8 mouse cellular contexts compared by ENCODE assay signal in genomic region chr13:109117210-109117791, GRCm38 (mm10).
DNase-seq lines count a peak whose midpoint lies in the region; ATAC-seq and TF ChIP-seq lines count a peak whose summit lies in the region.

No protein-coding gene starts in this region.

- peak overlapping the region; percentile 65 for H3K4me3 ChIP-seq in forebrain, embryonic 12.5 days (replicated peaks)
- peak overlapping the region; percentile 73 for H3K4me3 ChIP-seq in neural tube, embryonic 13.5 days

- H3K27me3 ChIP-seq in forebrain, embryonic 12.5 days = peaks cover 30% of the 10 kb centered on the region
- H3K27me3 ChIP-seq in neural tube, embryonic 13.5 days = peaks cover 9% of the 10 kb centered on the region

- peaks cover 20% of the 10 kb centered on the region for H3K4me1 ChIP-seq in forebrain, embryonic 12.5 days
- H3K4me1 ChIP-seq in neural tube, embryonic 13.5 days (replicated peaks) = peaks cover 19% of the 10 kb centered on the region

- ATAC-seq in forebrain, embryonic 12.5 days (ENCODE audit: low FRiP score) = peak; percentile 31; the same call in 1 of the 2 replicates
- ATAC-seq in neural tube, embryonic 13.5 days (ENCODE audit: low read depth) = peak; percentile 77

- H3K36me3 ChIP-seq in forebrain, embryonic 12.5 days (replicated peaks) = no peaks in the 10 kb centered on the region
- H3K36me3 ChIP-seq in neural tube, embryonic 13.5 days = no peaks in the 10 kb centered on the region

- H3K9ac ChIP-seq in forebrain, embryonic 12.5 days = peak overlapping the region; percentile 59; the same call in 1 of the 2 replicates
- H3K9ac ChIP-seq in neural tube, embryonic 13.5 days = peak overlapping the region; percentile 82

- H3K9me3 ChIP-seq in forebrain, embryonic 12.5 days = no peaks in the 10 kb centered on the region
- no peaks in the 10 kb centered on the region for H3K9me3 ChIP-seq in neural tube, embryonic 13.5 days

- 9% methylated on average over 14 of the region's 14 CpGs for WGBS in forebrain, embryonic 12.5 days
- 5% methylated on average over 14 of the region's 14 CpGs for WGBS in neural tube, embryonic 13.5 days

- no peak overlapping the region for H3K27ac ChIP-seq in forebrain, embryonic 12.5 days
- H3K27ac ChIP-seq in neural tube, embryonic 13.5 days (replicated peaks) = peak overlapping the region; percentile 82

- TF ChIP-seq POLR2A in brain, embryonic 14.5 days (IDR thresholded peaks at IDR 0.05; ENCODE audit: borderline replicate concordance, extremely low read depth, insufficient read depth, insufficient read length, poor library complexity, severe bottlenecking) = no peak

- peak; percentile 1 for DNase-seq in 3134 (ENCODE audit: extremely low read depth, insufficient read length, low spot score)
- peak; percentile 54 for DNase-seq in brain, embryonic 14.5 days (ENCODE audit: low read depth)
- peak; percentile 18 to 23 for DNase-seq in layer of hippocampus, postnatal 10 days (ENCODE audit: low spot score in 2 of 2)
- DNase-seq in spleen, postnatal 4 days (ENCODE audit: low spot score in 2 of 2) = no peak
- no peak for DNase-seq in gastrocnemius, postnatal 4 days (ENCODE audit: low spot score in 2 of 2)
- no peak for DNase-seq in lung, postnatal 36 days

- TF ChIP-seq CTCF in brain, embryonic 14.5 days (IDR thresholded peaks at IDR 0.05; ENCODE audit: borderline replicate concordance, extremely low read depth, insufficient read depth, insufficient read length) = no peak

- H3K4me2 ChIP-seq in forebrain, embryonic 12.5 days = peak overlapping the region; percentile 100
- H3K4me2 ChIP-seq in neural tube, embryonic 13.5 days = peak overlapping the region; percentile 95

Comparison
In these comparisons a context has a peak if more than half of its experiments do, and no peak if none do; other contexts are left out.
1. DNase-seq: peak in 3134 (single experiment), brain, embryonic 14.5 days (single experiment) and layer of hippocampus, postnatal 10 days (2 of 2); none in spleen, postnatal 4 days (0 of 2), gastrocnemius, postnatal 4 days (0 of 2) and lung, postnatal 36 days (single experiment).